Mouse (Mus musculus): Measurements from ENCODE around the gene Ankrd28. TPM values are rescaled to one million over a fixed set of nuclear protein-coding genes. Genes with fewer than 3 reads are reported as not detected.
"Not testable (repeated sequence)": the region's sequence is repeated elsewhere in the genome, so short reads cannot be mapped to it uniquely, and the experiment has no call there.

The Ankrd28 gene
- polyA plus RNA-seq (2015; fragmentation: Nextera tagmentation; extraction: Ambion mirVana): 7.3 and 7.5 TPM in 2 replicates

- peak within 1 kb of the TSS; percentile 86 for H3K9ac ChIP-seq (replicated peaks; ENCODE audit: low read length)
- H3K27ac ChIP-seq (ENCODE audit: low read length): peak within 1 kb of the TSS; percentile 93
- WGBS: under 1% methylated on average over 66 of the region's 81 CpGs
- H3K4me1 ChIP-seq (ENCODE audit: insufficient read depth, low read length): peaks cover 10% of the 10 kb centered on the region; the same call in 1 of the 2 replicates
- no peaks in the 10 kb centered on the region for H3K27me3 ChIP-seq (ENCODE audit: insufficient read depth, low read length)
- peak within 1 kb of the TSS; percentile 94 for H3K4me3 ChIP-seq (ENCODE audit: low read length)
- H3K9me3 ChIP-seq (ENCODE audit: low read length): no peaks in the 10 kb centered on the region
- no peaks in the 10 kb centered on the region for H3K36me3 ChIP-seq (ENCODE audit: insufficient read depth, low read length)
- H3K4me2 ChIP-seq (replicated peaks; ENCODE audit: low read depth, low read length): peak within 1 kb of the TSS; percentile 89
- ATAC-seq (ENCODE audit: low FRiP score, low TSS enrichment): peak; percentile 99
These were observed at the start of gene Ankrd28 for GRCm38 (mm10) chr14:31830571-31831369. Gene Ankrd28, minus strand, starts transcription at chr14:31830651.

DNA sequence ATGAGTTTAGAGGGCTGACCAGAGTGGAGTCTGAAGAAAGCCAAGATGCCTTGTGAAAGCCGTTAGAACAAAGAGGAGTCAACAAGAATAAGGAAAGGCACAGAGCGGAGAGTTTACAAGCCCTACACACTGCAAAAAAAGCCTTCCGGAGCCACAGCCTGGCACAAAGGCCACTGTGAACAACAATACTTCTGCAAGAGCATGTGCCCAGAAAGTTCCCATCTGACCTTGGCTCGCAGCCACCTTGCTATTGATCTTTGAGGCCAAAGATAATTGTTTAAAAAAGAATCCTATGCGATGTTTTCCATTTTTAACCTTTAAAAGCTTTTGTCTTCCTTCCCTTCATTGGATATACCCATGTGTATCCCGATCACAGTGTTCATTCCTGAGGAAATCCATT, 49.0 kb upstream of the Ankrd28 start:
- no peak for ATAC-seq (ENCODE audit: low FRiP score, low TSS enrichment)
- Histone ChIP-seq H3K4me1 (ENCODE audit: insufficient read depth, low read length) (no peaks in the 10 kb centered on the region), H3K27me3 (ENCODE audit: insufficient read depth, low read length) (no peaks in the 10 kb centered on the region), H3K9me3 (ENCODE audit: low read length) (no peaks in the 10 kb centered on the region), H3K4me3 (ENCODE audit: low read length) (no peak overlapping the region), H3K9ac (replicated peaks; ENCODE audit: low read length) (no peak overlapping the region), H3K4me2 (replicated peaks; ENCODE audit: low read depth, low read length) (no peak overlapping the region), H3K36me3 (ENCODE audit: insufficient read depth, low read length) (no peaks in the 10 kb centered on the region), H3K27ac (ENCODE audit: low read length) (no peak overlapping the region)
- 83% methylated on average over 6 of the region's 6 CpGs for WGBS

DNA sequence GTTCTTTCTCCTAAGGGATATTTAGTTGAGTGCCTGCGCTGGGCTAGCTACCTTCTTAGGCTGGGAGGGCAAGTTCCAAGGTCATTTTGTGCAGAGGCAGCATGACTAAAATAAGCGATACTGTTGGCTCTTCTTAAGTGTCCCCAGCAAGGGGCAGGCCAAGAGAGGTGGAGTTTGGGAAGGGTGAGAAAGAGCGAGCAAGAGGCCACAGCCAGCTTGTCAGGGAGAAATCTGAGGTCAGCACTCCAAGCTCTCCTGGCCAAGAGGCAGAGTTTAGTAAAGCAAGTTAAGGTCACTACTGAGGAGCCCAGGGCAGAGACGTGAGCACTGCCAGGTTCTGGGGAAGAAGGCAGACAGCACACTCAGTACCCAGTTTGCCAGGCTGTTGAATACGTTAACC, 41.7 kb upstream of the Ankrd28 start:
- peaks cover 2% of the 10 kb centered on the region; the same call in 1 of the 2 replicates for H3K9me3 ChIP-seq (ENCODE audit: low read length)
- no peak for ATAC-seq (ENCODE audit: low FRiP score, low TSS enrichment)
- no peak overlapping the region for H3K4me2 ChIP-seq (replicated peaks; ENCODE audit: low read depth, low read length)
- H3K27me3 ChIP-seq (ENCODE audit: insufficient read depth, low read length): 0 out of 2 replicates have a peak, but pooled peaks cover 3% of the 10 kb centered on the region
- no peaks in the 10 kb centered on the region for H3K4me1 ChIP-seq (ENCODE audit: insufficient read depth, low read length)
- WGBS: 67% methylated on average over 5 of the region's 5 CpGs
- H3K27ac ChIP-seq (ENCODE audit: low read length): no peak overlapping the region
- no peak overlapping the region for H3K9ac ChIP-seq (replicated peaks; ENCODE audit: low read length)
- no peak overlapping the region for H3K4me3 ChIP-seq (ENCODE audit: low read length)
- no peaks in the 10 kb centered on the region for H3K36me3 ChIP-seq (ENCODE audit: insufficient read depth, low read length)

DNA sequence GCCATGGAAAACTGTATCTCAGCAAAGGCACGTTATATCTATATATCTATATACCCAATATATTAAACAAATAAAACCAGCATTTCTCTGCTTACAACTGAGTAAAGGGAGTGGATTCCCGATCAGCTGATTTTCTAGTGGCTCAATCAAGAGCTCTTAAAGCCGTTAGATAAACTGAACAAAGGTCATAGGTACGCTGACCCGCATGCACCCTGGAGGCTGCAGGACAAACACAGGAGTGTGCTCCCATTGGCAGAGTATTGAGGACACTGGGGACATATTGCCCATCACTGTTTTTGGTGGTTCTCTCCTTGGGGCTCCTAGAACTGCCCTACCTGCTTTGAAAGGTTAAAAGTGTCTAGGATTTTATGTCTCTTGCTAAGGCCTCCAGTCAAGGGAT, 40.0 kb upstream of the Ankrd28 start:
- no peaks in the 10 kb centered on the region for H3K36me3 ChIP-seq (ENCODE audit: insufficient read depth, low read length)
- no peak for ATAC-seq (ENCODE audit: low FRiP score, low TSS enrichment)
- H3K27me3 ChIP-seq (ENCODE audit: insufficient read depth, low read length): 0 out of 2 replicates have a peak, but pooled peaks cover 3% of the 10 kb centered on the region
- H3K4me2 ChIP-seq (replicated peaks; ENCODE audit: low read depth, low read length): no peak overlapping the region
- H3K4me3 ChIP-seq (ENCODE audit: low read length): no peak overlapping the region
- H3K4me1 ChIP-seq (ENCODE audit: insufficient read depth, low read length): no peaks in the 10 kb centered on the region
- WGBS: 80% methylated on average over 5 of the region's 5 CpGs
- H3K9ac ChIP-seq (replicated peaks; ENCODE audit: low read length): no peak overlapping the region
- H3K9me3 ChIP-seq (ENCODE audit: low read length): peaks cover 13% of the 10 kb centered on the region
- H3K27ac ChIP-seq (ENCODE audit: low read length): no peak overlapping the region

DNA sequence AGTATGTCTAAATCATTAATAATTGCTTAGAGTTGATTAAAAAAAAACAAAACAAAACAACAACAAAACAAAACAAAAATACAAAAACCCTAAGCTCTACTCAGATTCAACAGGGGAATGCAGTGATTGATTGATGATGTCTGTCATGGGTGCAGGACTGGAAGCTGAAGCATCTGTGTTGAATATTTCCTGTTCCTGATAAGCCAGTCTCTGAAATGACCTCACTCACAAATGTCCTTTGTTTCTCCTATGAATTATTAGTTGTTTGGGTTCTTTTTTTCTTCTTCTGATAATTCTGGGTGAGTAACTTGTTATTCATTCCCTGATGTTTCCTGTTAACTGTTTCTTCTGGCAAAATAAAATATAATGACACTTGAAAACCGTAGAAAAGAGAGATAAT, 38.1 kb upstream of the Ankrd28 start:
- Histone ChIP-seq H3K4me1 (ENCODE audit: insufficient read depth, low read length) (no peaks in the 10 kb centered on the region), H3K9ac (replicated peaks; ENCODE audit: low read length) (no peak overlapping the region), H3K36me3 (ENCODE audit: insufficient read depth, low read length) (no peaks in the 10 kb centered on the region), H3K9me3 (ENCODE audit: low read length) (peaks cover 17% of the 10 kb centered on the region), H3K4me3 (ENCODE audit: low read length) (no peak overlapping the region), H3K27me3 (ENCODE audit: insufficient read depth, low read length) (0 out of 2 replicates have a peak, but pooled peaks cover 3% of the 10 kb centered on the region), H3K27ac (ENCODE audit: low read length) (no peak overlapping the region), H3K4me2 (replicated peaks; ENCODE audit: low read depth, low read length) (no peak overlapping the region)
- 49% methylated on average over 1 of the region's 1 CpGs for WGBS
- ATAC-seq (ENCODE audit: low FRiP score, low TSS enrichment): no peak

DNA sequence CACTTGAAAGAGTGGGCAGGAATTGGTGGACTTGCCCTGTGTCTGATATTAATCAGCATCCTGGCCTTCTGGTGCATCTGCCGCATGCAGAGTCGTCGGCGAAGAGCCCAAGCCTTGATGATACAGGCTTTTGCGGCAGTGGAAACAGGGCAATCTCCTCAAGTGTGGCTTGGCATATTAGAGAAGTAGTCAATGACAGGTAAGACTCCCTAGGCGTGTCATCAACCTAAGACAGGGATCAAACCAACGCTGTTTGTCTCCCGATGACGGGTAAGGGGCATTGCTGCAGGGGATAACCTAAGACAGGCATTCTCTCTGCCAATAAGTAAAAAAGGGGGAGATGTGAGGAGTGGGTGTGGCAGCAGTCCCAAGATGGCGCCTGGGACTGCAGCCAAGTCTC, 35.9 kb upstream of the Ankrd28 start:
- ATAC-seq (ENCODE audit: low FRiP score, low TSS enrichment); H3K9ac ChIP-seq (replicated peaks; ENCODE audit: low read length); H3K27ac ChIP-seq (ENCODE audit: low read length); H3K4me1 ChIP-seq (ENCODE audit: insufficient read depth, low read length); H3K4me3 ChIP-seq (ENCODE audit: low read length); H3K36me3 ChIP-seq (ENCODE audit: insufficient read depth, low read length); H3K4me2 ChIP-seq (replicated peaks; ENCODE audit: low read depth, low read length); H3K27me3 ChIP-seq (ENCODE audit: insufficient read depth, low read length): not testable (repeated sequence)
- H3K9me3 ChIP-seq (ENCODE audit: low read length): peaks cover 29% of the 10 kb centered on the region
- WGBS: 97% methylated on average over 10 of the region's 10 CpGs

GRCm38 (mm10) chr14:31858679-31859078, 28.2 kb upstream of the Ankrd28 start:
- 93% methylated on average over 2 of the region's 2 CpGs for WGBS
- ATAC-seq (ENCODE audit: low FRiP score, low TSS enrichment): no peak

DNA sequence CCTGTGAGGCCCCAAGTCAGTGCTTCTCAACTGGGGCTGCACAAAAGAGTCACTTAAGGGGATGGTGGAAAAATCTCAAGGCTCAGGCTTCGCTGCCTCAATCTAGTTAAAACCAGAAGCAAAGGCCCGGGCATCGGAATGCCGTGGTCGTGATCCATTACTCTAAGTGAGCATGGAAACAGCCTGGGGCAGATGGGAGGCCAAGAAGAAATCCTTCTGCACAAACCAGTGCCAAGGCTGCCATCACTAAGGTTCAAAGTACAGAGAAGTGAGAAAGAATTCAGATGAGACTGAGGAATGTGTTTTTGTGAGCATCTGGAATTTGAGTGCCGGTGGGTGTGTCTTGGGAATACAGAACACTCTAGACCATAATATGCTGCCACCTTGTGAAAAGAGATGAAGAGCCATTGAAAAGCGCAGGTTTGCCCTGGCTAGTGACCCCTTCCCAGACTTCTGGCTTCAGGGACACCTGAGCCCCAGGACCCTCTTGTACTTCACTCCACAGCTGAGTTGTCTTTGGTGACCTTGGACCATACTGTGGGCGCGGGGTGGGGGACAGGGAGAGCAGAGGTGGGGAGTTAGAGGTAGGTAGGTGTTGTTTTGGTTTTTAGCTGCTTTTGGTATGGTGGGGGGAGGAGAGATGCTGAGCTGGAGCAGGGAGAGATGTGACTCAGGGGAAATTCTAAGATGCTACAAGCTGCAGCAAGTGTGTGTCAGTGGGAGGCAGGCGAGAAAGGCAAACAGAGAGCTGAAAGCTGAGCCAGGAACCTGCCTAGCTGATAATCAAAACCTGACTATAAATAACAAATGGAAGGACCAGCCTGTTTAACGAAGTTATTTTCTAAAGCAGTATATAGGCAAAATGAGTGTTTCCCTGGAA, 26.9 kb upstream of the Ankrd28 start:
- H3K9ac ChIP-seq (replicated peaks; ENCODE audit: low read length): no peak overlapping the region
- peaks cover 8% of the 10 kb centered on the region for H3K9me3 ChIP-seq (ENCODE audit: low read length)
- H3K36me3 ChIP-seq (ENCODE audit: insufficient read depth, low read length): no peaks in the 10 kb centered on the region
- no peak overlapping the region for H3K4me2 ChIP-seq (replicated peaks; ENCODE audit: low read depth, low read length)
- H3K4me1 ChIP-seq (ENCODE audit: insufficient read depth, low read length): peaks cover 8% of the 10 kb centered on the region; the same call in 1 of the 2 replicates
- no peaks in the 10 kb centered on the region for H3K27me3 ChIP-seq (ENCODE audit: insufficient read depth, low read length)
- 0 out of 2 replicates have a peak overlapping the region, but pooled peaks have one; percentile 43 for H3K27ac ChIP-seq (ENCODE audit: low read length)
- ATAC-seq (ENCODE audit: low FRiP score, low TSS enrichment): no peak
- H3K4me3 ChIP-seq (ENCODE audit: low read length): no peak overlapping the region
- 53% methylated on average over 11 of the region's 11 CpGs for WGBS

More at GRCm38 (mm10) chr14:31858679-31859078, 28.2 kb upstream of the Ankrd28 start:
- no peaks in the 10 kb centered on the region for H3K27me3 ChIP-seq (ENCODE audit: insufficient read depth, low read length)
- H3K4me1 ChIP-seq (ENCODE audit: insufficient read depth, low read length): peaks cover 8% of the 10 kb centered on the region; the same call in 1 of the 2 replicates
- H3K9ac ChIP-seq (replicated peaks; ENCODE audit: low read length): no peak overlapping the region
- H3K36me3 ChIP-seq (ENCODE audit: insufficient read depth, low read length): no peaks in the 10 kb centered on the region
- H3K27ac ChIP-seq (ENCODE audit: low read length): no peak overlapping the region
- no peak overlapping the region for H3K4me2 ChIP-seq (replicated peaks; ENCODE audit: low read depth, low read length)
- no peak overlapping the region for H3K4me3 ChIP-seq (ENCODE audit: low read length)
- peaks cover 12% of the 10 kb centered on the region for H3K9me3 ChIP-seq (ENCODE audit: low read length)

GRCm38 (mm10) chr14:31856007-31856406, 25.6 kb upstream of the Ankrd28 start:
- Histone ChIP-seq H3K4me3 (ENCODE audit: low read length) (no peak overlapping the region), H3K9ac (replicated peaks; ENCODE audit: low read length) (no peak overlapping the region; the same call in 1 of the 2 replicates), H3K4me2 (replicated peaks; ENCODE audit: low read depth, low read length) (no peak overlapping the region), H3K9me3 (ENCODE audit: low read length) (no peaks in the 10 kb centered on the region), H3K27me3 (ENCODE audit: insufficient read depth, low read length) (no peaks in the 10 kb centered on the region), H3K27ac (ENCODE audit: low read length) (no peak overlapping the region), H3K4me1 (ENCODE audit: insufficient read depth, low read length) (peaks cover 8% of the 10 kb centered on the region; the same call in 1 of the 2 replicates), H3K36me3 (ENCODE audit: insufficient read depth, low read length) (no peaks in the 10 kb centered on the region)
- ATAC-seq (ENCODE audit: low FRiP score, low TSS enrichment): no peak
- 60% methylated on average over 5 of the region's 5 CpGs for WGBS

Data from kidney, embryonic 16.5 days (tissue).